Mouse (Mus musculus) liver, postnatal 0 days (tissue): ENCODE measurements around the gene Zfp423. TPM values are rescaled to one million over a fixed set of nuclear protein-coding genes. Genes with fewer than 3 reads are reported as not detected.

Source experiments
- ATAC-seq: fragments of 200-750 bp; cut with Nextera tagmentation; 2 replicates; pipeline ENCODE4 v1.8.0; 2017; ENCODE audit warnings: mild to moderate bottlenecking, moderate library complexity
- DNase-seq: peaks from one replicate; pipeline ENCODE4 v3.0.0-alpha.2; 2016
- H3K27ac ChIP-seq: fragments of 300-500 bp; sonication (generic); 2 replicates; pipeline ENCODE4 v1.5.1; 2014; ENCODE audit warnings: antibody characterized with exemption, moderate library complexity, mild to moderate bottlenecking, low read depth
- H3K27me3 ChIP-seq: fragments of 300-500 bp; sonication (generic); 2 replicates; pipeline ENCODE4 v1.6.1; 2014; ENCODE audit warnings: low read length, control low read depth, mixed read lengths; ENCODE audit not compliant: insufficient read depth
- H3K36me3 ChIP-seq: fragments of 300-500 bp; sonication (generic); replicated peaks from 2 replicates; pipeline ENCODE4 v1.6.1; 2014; ENCODE audit warnings: mild to moderate bottlenecking, control low read depth, low read length, moderate library complexity, mixed read lengths; ENCODE audit not compliant: insufficient read depth
- H3K4me1 ChIP-seq: fragments of 300-500 bp; sonication (generic); 2 replicates; pipeline ENCODE4 v1.6.1; 2014; ENCODE audit warnings: antibody characterized with exemption, mild to moderate bottlenecking, control low read depth; ENCODE audit not compliant: insufficient read depth
- H3K4me2 ChIP-seq: fragments of 300-500 bp; sonication (generic); 2 replicates; pipeline ENCODE4 v1.6.1; 2014; ENCODE audit warnings: low read depth, mild to moderate bottlenecking, low read length, moderate library complexity, mixed read lengths
- H3K4me3 ChIP-seq: fragments of 300-500 bp; sonication (generic); 2 replicates; pipeline ENCODE4 v1.5.1; 2014; ENCODE audit warnings: low read depth, low read length
- H3K9ac ChIP-seq: fragments of 300-500 bp; sonication (generic); replicated peaks from 2 replicates; pipeline ENCODE4 v1.6.1; 2014; ENCODE audit warnings: mild to moderate bottlenecking, moderate library complexity
- H3K9me3 ChIP-seq: fragments of 300-500 bp; sonication (generic); 2 replicates; pipeline ENCODE4 v1.6.1; 2016; ENCODE audit warnings: mild to moderate bottlenecking, control low read depth, low read length, mixed read lengths
- CTCF ChIP-seq: sonication (generic); IDR thresholded peaks from 2 replicates; pipeline ENCODE4 v1.5.1; 2016; ENCODE audit warnings: antibody characterized with exemption, low read depth
- EP300 ChIP-seq: IDR thresholded peaks from 2 replicates; pipeline ENCODE4 v1.6.1; 2016; ENCODE audit warnings: antibody characterized with exemption, low read depth, mild to moderate bottlenecking
- WGBS: fragments of 180-500 bp; shearing (Covaris S2); extraction: QIAGEN DNeasy Blood & Tissue Kit; methylation state at CpG from one replicate; pipeline ENCODE4 v1.1.7; 2014; ENCODE audit not compliant: insufficient replicate concordance; 5-methylcytosine and 5-hydroxymethylcytosine counted together
- polyA plus RNA-seq: library from polyadenylated mRNA; unstranded; fragments of >200 nt; fragmentation: Nextera tagmentation; extraction: Ambion mirVana; gene quantifications from 2 replicates; pipeline ENCODE4 v1.2.1, GENCODE M21; 2015

The Zfp423 gene
- polyA plus RNA-seq, 1 experiment from 2014 or later = 0.31 TPM

DNA sequence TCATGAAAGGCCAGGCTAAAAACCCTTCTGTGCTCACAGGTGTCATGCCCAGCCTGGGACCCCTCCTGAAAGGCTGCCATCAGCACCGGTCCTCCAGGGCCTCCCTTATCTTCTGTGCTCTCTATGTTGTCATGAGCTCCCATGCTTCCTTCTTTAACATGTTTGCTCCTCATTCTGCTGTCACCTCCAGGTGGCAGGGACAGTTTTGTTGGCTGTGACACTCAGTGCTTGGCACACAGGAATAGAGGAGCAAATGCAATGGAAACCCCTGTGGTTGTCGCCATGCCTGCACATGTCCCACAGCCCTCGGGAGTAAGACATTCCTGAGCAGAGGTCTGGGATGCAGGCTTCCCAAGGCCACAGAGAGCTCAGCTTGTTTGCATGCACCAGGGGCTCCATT lies 194.1 kb downstream of the Zfp423 start:
- Histone ChIP-seq H3K27ac (no peak overlapping the region), H3K4me2 (no peak overlapping the region), H3K27me3 (no peaks in the 10 kb centered on the region), H3K9me3 (no peaks in the 10 kb centered on the region), H3K36me3 (no peaks in the 10 kb centered on the region), H3K4me1 (no peaks in the 10 kb centered on the region), H3K9ac (no peak overlapping the region), H3K4me3 (no peak overlapping the region)
- TF ChIP-seq CTCF (no peak), EP300 (no peak)
- no peak for ATAC-seq
- 54% methylated on average over 3 of the region's 3 CpGs for WGBS
- DNase-seq = no peak

DNA sequence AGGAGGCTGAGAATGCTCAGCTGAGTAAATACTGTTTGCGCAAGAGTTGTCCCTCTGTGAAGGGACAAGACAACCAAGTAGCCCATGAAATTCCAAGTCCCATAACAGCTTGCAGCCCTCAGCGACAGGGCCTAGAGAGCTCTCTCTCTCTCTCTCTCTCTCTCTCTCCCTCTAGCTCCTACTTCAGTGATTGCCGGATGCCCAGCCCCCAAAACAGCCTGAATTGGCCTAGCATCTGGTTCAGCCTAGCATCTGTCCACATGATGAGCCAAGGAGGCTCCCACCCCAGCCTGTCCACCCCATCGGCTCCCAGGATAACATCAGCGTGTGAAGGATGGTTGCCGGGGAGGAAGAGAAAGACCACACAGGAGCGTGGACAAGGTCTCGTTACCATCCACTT lies 200.6 kb downstream of the Zfp423 start:
- H3K4me1 ChIP-seq = no peaks in the 10 kb centered on the region
- H3K9ac ChIP-seq = no peak overlapping the region
- no peak overlapping the region for H3K4me2 ChIP-seq
- no peaks in the 10 kb centered on the region for H3K27me3 ChIP-seq
- H3K4me3 ChIP-seq = no peak overlapping the region
- no peak for DNase-seq
- ATAC-seq = no peak
- TF ChIP-seq CTCF (no peak), EP300 (no peak)
- no peaks in the 10 kb centered on the region for H3K9me3 ChIP-seq
- H3K27ac ChIP-seq = no peak overlapping the region
- no peaks in the 10 kb centered on the region for H3K36me3 ChIP-seq
- 84% methylated on average over 8 of the region's 8 CpGs for WGBS

DNA sequence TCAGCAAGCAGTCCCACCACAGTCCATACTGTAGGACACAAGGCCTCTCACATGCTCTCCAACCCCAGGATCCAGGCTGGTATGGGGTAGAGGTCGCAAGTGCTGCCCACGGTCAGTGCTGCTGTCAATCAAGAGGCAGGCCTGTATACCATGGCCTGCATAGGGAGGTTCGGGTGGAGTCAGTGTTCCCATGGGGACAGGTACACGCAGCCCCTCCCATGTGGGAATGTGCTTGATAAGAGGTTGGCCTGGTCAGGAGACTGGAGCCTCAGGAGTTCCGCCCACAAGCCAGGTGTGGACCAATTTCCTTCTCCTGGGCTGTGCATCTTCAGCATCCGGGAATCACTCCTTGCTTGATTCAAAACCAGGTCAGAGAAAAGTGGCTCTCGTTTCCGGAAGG lies 204.5 kb downstream of the Zfp423 start:
- no peaks in the 10 kb centered on the region for H3K36me3 ChIP-seq
- H3K4me3 ChIP-seq = no peak overlapping the region
- H3K9ac ChIP-seq = no peak overlapping the region
- no peak overlapping the region for H3K27ac ChIP-seq
- no peaks in the 10 kb centered on the region for H3K27me3 ChIP-seq
- H3K4me2 ChIP-seq = no peak overlapping the region
- WGBS = 80% methylated on average over 8 of the region's 8 CpGs
- TF ChIP-seq EP300 (no peak), CTCF (no peak)
- no peak for ATAC-seq
- no peaks in the 10 kb centered on the region for H3K4me1 ChIP-seq
- no peak for DNase-seq
- H3K9me3 ChIP-seq = no peaks in the 10 kb centered on the region

DNA sequence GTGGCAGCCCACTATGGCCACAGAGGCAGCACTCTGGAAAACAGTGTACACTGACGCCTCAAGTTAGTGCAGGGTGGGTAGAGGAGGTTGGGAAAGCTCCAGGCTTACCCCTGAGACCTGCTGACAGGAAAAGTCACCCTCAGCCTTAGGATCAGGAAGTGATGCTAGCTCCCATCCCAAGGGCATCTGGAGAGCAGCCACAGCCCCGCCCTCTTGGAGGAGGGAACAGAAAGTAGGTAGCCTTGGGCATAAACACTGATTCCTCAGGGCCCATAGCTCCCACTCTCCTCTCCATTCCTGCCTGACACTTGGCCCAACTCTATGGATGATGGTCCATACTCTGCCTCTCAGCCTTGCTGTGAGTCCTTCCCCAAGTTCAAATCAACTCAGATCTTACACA lies 205.8 kb downstream of the Zfp423 start:
- no peak for ATAC-seq
- Histone ChIP-seq H3K9ac (no peak overlapping the region), H3K9me3 (no peaks in the 10 kb centered on the region), H3K4me1 (no peaks in the 10 kb centered on the region), H3K27ac (no peak overlapping the region), H3K27me3 (no peaks in the 10 kb centered on the region), H3K36me3 (no peaks in the 10 kb centered on the region), H3K4me2 (no peak overlapping the region), H3K4me3 (no peak overlapping the region)
- 54% methylated on average over 2 of the region's 2 CpGs for WGBS
- TF ChIP-seq EP300 = no peak
- no peak for TF ChIP-seq CTCF
- no peak for DNase-seq

DNA sequence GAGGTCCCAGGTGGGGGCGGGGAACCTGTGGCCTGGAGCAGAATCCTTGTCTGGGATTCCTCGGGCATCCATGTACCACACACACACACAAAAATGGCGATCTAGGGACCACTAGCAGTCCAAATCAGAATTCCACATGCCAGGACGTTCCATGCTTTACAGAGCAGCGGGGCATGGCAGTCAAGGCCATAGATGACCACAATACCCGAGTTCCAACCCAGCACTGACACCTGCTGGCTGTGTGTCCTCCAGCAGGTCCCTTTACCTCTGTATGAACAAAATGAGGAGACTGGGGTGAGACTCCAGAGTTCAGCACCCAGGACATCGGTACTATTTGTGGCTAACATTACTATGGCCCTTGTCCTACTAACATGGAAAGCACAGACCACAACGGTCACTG lies 206.2 kb downstream of the Zfp423 start:
- no peak overlapping the region for H3K27ac ChIP-seq
- no peak overlapping the region for H3K4me3 ChIP-seq
- H3K36me3 ChIP-seq = no peaks in the 10 kb centered on the region
- H3K4me2 ChIP-seq = no peak overlapping the region
- no peaks in the 10 kb centered on the region for H3K27me3 ChIP-seq
- no peak for ATAC-seq
- H3K4me1 ChIP-seq = no peaks in the 10 kb centered on the region
- no peaks in the 10 kb centered on the region for H3K9me3 ChIP-seq
- no peak for DNase-seq
- 57% methylated on average over 8 of the region's 8 CpGs for WGBS
- TF ChIP-seq CTCF (peak; percentile 36), EP300 (no peak)
- no peak overlapping the region for H3K9ac ChIP-seq

DNA sequence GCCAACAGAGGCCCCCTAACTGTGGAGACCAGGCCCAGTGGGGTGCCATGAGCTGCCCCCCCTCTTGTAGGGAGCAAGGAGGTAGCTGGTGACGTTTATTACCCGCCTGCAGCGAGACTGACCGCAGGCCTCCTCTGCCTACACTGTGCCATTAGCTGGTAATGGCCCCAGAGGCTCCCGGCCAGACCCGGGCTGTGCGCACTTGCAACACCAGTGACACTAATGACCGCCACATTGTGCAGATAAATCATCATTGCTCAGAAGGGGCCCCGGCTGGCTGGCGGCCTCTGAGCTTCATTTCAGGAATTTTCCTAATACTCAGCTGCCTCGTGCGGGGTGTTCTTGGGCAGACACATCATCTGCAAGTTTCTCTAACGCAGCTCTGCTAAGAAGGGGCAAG lies 206.7 kb downstream of the Zfp423 start:
- no peak for TF ChIP-seq CTCF
- TF ChIP-seq EP300 = no peak
- Histone ChIP-seq H3K27ac (no peak overlapping the region), H3K4me2 (no peak overlapping the region), H3K27me3 (no peaks in the 10 kb centered on the region), H3K4me1 (no peaks in the 10 kb centered on the region), H3K4me3 (no peak overlapping the region), H3K9ac (no peak overlapping the region), H3K9me3 (no peaks in the 10 kb centered on the region), H3K36me3 (no peaks in the 10 kb centered on the region)
- no peak for ATAC-seq
- 77% methylated on average over 13 of the region's 13 CpGs for WGBS
- DNase-seq = no peak

DNA sequence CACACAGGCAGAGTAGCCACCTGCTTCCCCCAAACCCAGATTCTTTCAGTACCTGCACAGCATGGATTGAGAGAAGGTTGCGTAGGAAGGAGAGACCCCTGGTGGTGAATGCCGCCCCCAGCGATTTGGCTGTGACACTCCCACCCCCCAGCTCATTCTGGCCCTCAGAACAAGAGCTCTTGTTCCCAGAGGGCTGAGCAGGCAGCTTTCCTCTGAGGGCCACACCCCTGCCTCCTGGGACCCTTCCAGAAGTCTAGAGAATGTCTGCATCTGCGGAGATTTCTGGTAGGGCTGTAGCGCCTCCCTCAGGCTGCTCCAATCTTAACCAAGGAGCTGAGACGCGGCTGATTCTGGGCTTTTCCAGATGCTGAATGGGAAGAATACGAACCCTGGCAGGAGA lies 211.8 kb downstream of the Zfp423 start:
- Histone ChIP-seq H3K9me3 (no peaks in the 10 kb centered on the region), H3K27ac (no peak overlapping the region), H3K4me3 (no peak overlapping the region), H3K27me3 (no peaks in the 10 kb centered on the region), H3K4me2 (no peak overlapping the region), H3K36me3 (no peaks in the 10 kb centered on the region), H3K4me1 (no peaks in the 10 kb centered on the region), H3K9ac (no peak overlapping the region)
- DNase-seq (no peak), ATAC-seq (no peak)
- 43% methylated on average over 8 of the region's 8 CpGs for WGBS
- TF ChIP-seq EP300 (no peak), CTCF (0 out of 2 replicates have a peak, but pooled peaks have one; percentile 16)
